Mouse (Mus musculus): ENCODE measurements at regions not wholly inside any gene's neighbourhood (a gene's known extent, or its start where the extent isn't known, plus 50 kb on each side); places are given as distances from the start of the nearest gene placed in this dataset.
"Not testable (repeated sequence)": the region's sequence is repeated elsewhere in the genome, so short reads cannot be mapped to it uniquely, and the experiment has no call there.

- H3K27me3 ChIP-seq (ENCODE audit: control insufficient read depth, insufficient read depth, low read length): no peaks in the 10 kb centered on the region
- no peak overlapping the region for H3K4me3 ChIP-seq (ENCODE audit: low read depth, low read length)
- H3K27ac ChIP-seq (replicated peaks; ENCODE audit: low read depth, low read length): no peak overlapping the region
- ATAC-seq (replicated peaks; ENCODE audit: insufficient number of reproducible peaks, low FRiP score, low TSS enrichment, low read depth): no peak
- DNase-seq (ENCODE audit: low spot score): peak; percentile 51
- no peaks in the 10 kb centered on the region for H3K4me1 ChIP-seq (ENCODE audit: control insufficient read depth, insufficient read depth, low read length)
- no peak overlapping the region for H3K4me2 ChIP-seq (ENCODE audit: low read depth, low read length)
- H3K9me3 ChIP-seq (replicated peaks; ENCODE audit: control insufficient read depth, low read length): no peaks in the 10 kb centered on the region
- no peak overlapping the region for H3K9ac ChIP-seq (replicated peaks; ENCODE audit: low read length)
- 60% methylated on average over 1 of the region's 1 CpGs for WGBS
- H3K36me3 ChIP-seq (replicated peaks; ENCODE audit: control insufficient read depth, insufficient read depth, low read depth, low read length): no peaks in the 10 kb centered on the region
Observed at GRCm38 (mm10) chr5:82060679-82061078, 1040.7 kb downstream of the Adgrl3 start.

GRCm38 (mm10) chr5:82069221-82069620, 1049.3 kb downstream of the Adgrl3 start:
- not testable (repeated sequence) for H3K4me2 ChIP-seq (ENCODE audit: low read depth, low read length); H3K36me3 ChIP-seq (replicated peaks; ENCODE audit: control insufficient read depth, insufficient read depth, low read depth, low read length); ATAC-seq (replicated peaks; ENCODE audit: insufficient number of reproducible peaks, low FRiP score, low TSS enrichment, low read depth); H3K4me3 ChIP-seq (ENCODE audit: low read depth, low read length); H3K9ac ChIP-seq (replicated peaks; ENCODE audit: low read length); H3K9me3 ChIP-seq (replicated peaks; ENCODE audit: control insufficient read depth, low read length); DNase-seq (ENCODE audit: low spot score); H3K27ac ChIP-seq (replicated peaks; ENCODE audit: low read depth, low read length); H3K4me1 ChIP-seq (ENCODE audit: control insufficient read depth, insufficient read depth, low read length); H3K27me3 ChIP-seq (ENCODE audit: control insufficient read depth, insufficient read depth, low read length)
- WGBS: 87% methylated on average over 13 of the region's 13 CpGs

- Histone ChIP-seq H3K36me3 (replicated peaks; ENCODE audit: control insufficient read depth, insufficient read depth, low read depth, low read length) (no peaks in the 10 kb centered on the region), H3K9me3 (replicated peaks; ENCODE audit: control insufficient read depth, low read length) (no peaks in the 10 kb centered on the region), H3K4me2 (ENCODE audit: low read depth, low read length) (no peak overlapping the region), H3K9ac (replicated peaks; ENCODE audit: low read length) (no peak overlapping the region), H3K4me1 (ENCODE audit: control insufficient read depth, insufficient read depth, low read length) (no peaks in the 10 kb centered on the region), H3K27ac (replicated peaks; ENCODE audit: low read depth, low read length) (no peak overlapping the region), H3K4me3 (ENCODE audit: low read depth, low read length) (no peak overlapping the region), H3K27me3 (ENCODE audit: control insufficient read depth, insufficient read depth, low read length) (no peaks in the 10 kb centered on the region)
- WGBS: 82% methylated on average over 2 of the region's 2 CpGs
- ATAC-seq (replicated peaks; ENCODE audit: insufficient number of reproducible peaks, low FRiP score, low TSS enrichment, low read depth) (no peak), DNase-seq (ENCODE audit: low spot score) (no peak)
Observed at GRCm38 (mm10) chr5:82089401-82089800, 1069.5 kb downstream of the Adgrl3 start.

GRCm38 (mm10) chr5:82103056-82103807, 1083.3 kb downstream of the Adgrl3 start:
- H3K27ac ChIP-seq (replicated peaks; ENCODE audit: low read depth, low read length): no peak overlapping the region
- no peaks in the 10 kb centered on the region for H3K36me3 ChIP-seq (replicated peaks; ENCODE audit: control insufficient read depth, insufficient read depth, low read depth, low read length)
- WGBS: 85% methylated on average over 6 of the region's 6 CpGs
- ATAC-seq (replicated peaks; ENCODE audit: insufficient number of reproducible peaks, low FRiP score, low TSS enrichment, low read depth): no peak
- no peak for DNase-seq (ENCODE audit: low spot score)
- H3K4me3 ChIP-seq (ENCODE audit: low read depth, low read length): no peak overlapping the region
- H3K4me2 ChIP-seq (ENCODE audit: low read depth, low read length): no peak overlapping the region
- no peaks in the 10 kb centered on the region for H3K4me1 ChIP-seq (ENCODE audit: control insufficient read depth, insufficient read depth, low read length)
- H3K9ac ChIP-seq (replicated peaks; ENCODE audit: low read length): no peak overlapping the region
- no peaks in the 10 kb centered on the region for H3K9me3 ChIP-seq (replicated peaks; ENCODE audit: control insufficient read depth, low read length)
- no peaks in the 10 kb centered on the region for H3K27me3 ChIP-seq (ENCODE audit: control insufficient read depth, insufficient read depth, low read length)

GRCm38 (mm10) chr5:82103857-82104256, 1083.9 kb downstream of the Adgrl3 start:
- Histone ChIP-seq H3K9ac (replicated peaks; ENCODE audit: low read length) (no peak overlapping the region), H3K4me2 (ENCODE audit: low read depth, low read length) (no peak overlapping the region), H3K27ac (replicated peaks; ENCODE audit: low read depth, low read length) (no peak overlapping the region), H3K36me3 (replicated peaks; ENCODE audit: control insufficient read depth, insufficient read depth, low read depth, low read length) (no peaks in the 10 kb centered on the region), H3K9me3 (replicated peaks; ENCODE audit: control insufficient read depth, low read length) (no peaks in the 10 kb centered on the region), H3K27me3 (ENCODE audit: control insufficient read depth, insufficient read depth, low read length) (no peaks in the 10 kb centered on the region), H3K4me1 (ENCODE audit: control insufficient read depth, insufficient read depth, low read length) (no peaks in the 10 kb centered on the region), H3K4me3 (ENCODE audit: low read depth, low read length) (no peak overlapping the region)
- DNase-seq (ENCODE audit: low spot score): no peak
- 84% methylated on average over 3 of the region's 3 CpGs for WGBS
- no peak for ATAC-seq (replicated peaks; ENCODE audit: insufficient number of reproducible peaks, low FRiP score, low TSS enrichment, low read depth)

GRCm38 (mm10) chr5:82125921-82126459, 1106.1 kb downstream of the Adgrl3 start:
- Histone ChIP-seq H3K9ac (replicated peaks; ENCODE audit: low read length) (no peak overlapping the region), H3K27ac (replicated peaks; ENCODE audit: low read depth, low read length) (no peak overlapping the region), H3K9me3 (replicated peaks; ENCODE audit: control insufficient read depth, low read length) (no peaks in the 10 kb centered on the region), H3K4me2 (ENCODE audit: low read depth, low read length) (no peak overlapping the region), H3K27me3 (ENCODE audit: control insufficient read depth, insufficient read depth, low read length) (no peaks in the 10 kb centered on the region), H3K4me3 (ENCODE audit: low read depth, low read length) (no peak overlapping the region), H3K36me3 (replicated peaks; ENCODE audit: control insufficient read depth, insufficient read depth, low read depth, low read length) (no peaks in the 10 kb centered on the region), H3K4me1 (ENCODE audit: control insufficient read depth, insufficient read depth, low read length) (no peaks in the 10 kb centered on the region)
- DNase-seq (ENCODE audit: low spot score) (no peak), ATAC-seq (replicated peaks; ENCODE audit: insufficient number of reproducible peaks, low FRiP score, low TSS enrichment, low read depth) (no peak)
- WGBS: 47% methylated on average over 2 of the region's 2 CpGs

- ATAC-seq (replicated peaks; ENCODE audit: insufficient number of reproducible peaks, low FRiP score, low TSS enrichment, low read depth) (no peak), DNase-seq (ENCODE audit: low spot score) (no peak)
- H3K36me3 ChIP-seq (replicated peaks; ENCODE audit: control insufficient read depth, insufficient read depth, low read depth, low read length): no peaks in the 10 kb centered on the region
Observed at GRCm38 (mm10) chr5:82142063-82142462, 1122.1 kb downstream of the Adgrl3 start.

More at GRCm38 (mm10) chr5:82142063-82142462, 1122.1 kb downstream of the Adgrl3 start:
- 96% methylated on average over 1 of the region's 1 CpGs for WGBS
- Histone ChIP-seq H3K9ac (replicated peaks; ENCODE audit: low read length) (no peak overlapping the region), H3K27me3 (ENCODE audit: control insufficient read depth, insufficient read depth, low read length) (no peaks in the 10 kb centered on the region), H3K4me1 (ENCODE audit: control insufficient read depth, insufficient read depth, low read length) (no peaks in the 10 kb centered on the region), H3K27ac (replicated peaks; ENCODE audit: low read depth, low read length) (no peak overlapping the region), H3K4me3 (ENCODE audit: low read depth, low read length) (no peak overlapping the region), H3K4me2 (ENCODE audit: low read depth, low read length) (no peak overlapping the region), H3K9me3 (replicated peaks; ENCODE audit: control insufficient read depth, low read length) (no peaks in the 10 kb centered on the region)
